Mouse (Mus musculus) testis, adult 2 months (tissue): ENCODE results near the gene Limd1. TPM values are rescaled to one million over a fixed set of nuclear protein-coding genes. Genes with fewer than 3 reads are reported as not detected.

Experiments
- H3K27ac ChIP-seq: fragments of 200-500 bp; 2 replicates; pipeline ENCODE4 v1.5.1; 2012; ENCODE audit warnings: low read depth, low read length; ENCODE audit not compliant: control insufficient read depth, insufficient read depth
- H3K27me3 ChIP-seq: fragments of 200-500 bp; 2 replicates; pipeline ENCODE4 v1.6.1; 2012; ENCODE audit warnings: mild to moderate bottlenecking, low read length, moderate library complexity; ENCODE audit not compliant: control insufficient read depth, insufficient read depth
- H3K36me3 ChIP-seq: fragments of 200-500 bp; 2 replicates; pipeline ENCODE4 v1.6.1; 2012; ENCODE audit warnings: mild to moderate bottlenecking, low read length; ENCODE audit not compliant: control insufficient read depth, insufficient read depth
- H3K4me1 ChIP-seq: fragments of 200-500 bp; 2 replicates; pipeline ENCODE4 v1.6.1; 2012; ENCODE audit warnings: low read length; ENCODE audit not compliant: control insufficient read depth, insufficient read depth
- H3K4me3 ChIP-seq: fragments of 200-500 bp; 2 replicates; pipeline ENCODE4 v1.5.1; 2012; ENCODE audit warnings: low read depth, mild to moderate bottlenecking, low read length, moderate library complexity, mixed read lengths; ENCODE audit not compliant: control insufficient read depth
- CTCF ChIP-seq: fragments of 200-500 bp; IDR thresholded peaks from 2 replicates; pipeline ENCODE4 v1.5.1; 2012; ENCODE audit warnings: low read depth, mild to moderate bottlenecking, inconsistent platforms, low read length, moderate library complexity; ENCODE audit not compliant: control insufficient read depth, insufficient read depth, insufficient replicate concordance
- POLR2A ChIP-seq: fragments of 200-500 bp; IDR thresholded peaks from 2 replicates; pipeline ENCODE4 v1.6.1; 2012; ENCODE audit warnings: low read depth, mild to moderate bottlenecking, inconsistent platforms, low read length, moderate library complexity; ENCODE audit not compliant: control insufficient read depth
- polyA plus RNA-seq: library from polyadenylated mRNA; depleted of rRNA; stranded (reverse); fragments of >200 nt; gene quantifications from 2 replicates; pipeline ENCODE4 v1.2.3, GENCODE M21; 2012

Gene Limd1
- polyA plus RNA-seq, 1 experiment, result 34.7 TPM

DNA sequence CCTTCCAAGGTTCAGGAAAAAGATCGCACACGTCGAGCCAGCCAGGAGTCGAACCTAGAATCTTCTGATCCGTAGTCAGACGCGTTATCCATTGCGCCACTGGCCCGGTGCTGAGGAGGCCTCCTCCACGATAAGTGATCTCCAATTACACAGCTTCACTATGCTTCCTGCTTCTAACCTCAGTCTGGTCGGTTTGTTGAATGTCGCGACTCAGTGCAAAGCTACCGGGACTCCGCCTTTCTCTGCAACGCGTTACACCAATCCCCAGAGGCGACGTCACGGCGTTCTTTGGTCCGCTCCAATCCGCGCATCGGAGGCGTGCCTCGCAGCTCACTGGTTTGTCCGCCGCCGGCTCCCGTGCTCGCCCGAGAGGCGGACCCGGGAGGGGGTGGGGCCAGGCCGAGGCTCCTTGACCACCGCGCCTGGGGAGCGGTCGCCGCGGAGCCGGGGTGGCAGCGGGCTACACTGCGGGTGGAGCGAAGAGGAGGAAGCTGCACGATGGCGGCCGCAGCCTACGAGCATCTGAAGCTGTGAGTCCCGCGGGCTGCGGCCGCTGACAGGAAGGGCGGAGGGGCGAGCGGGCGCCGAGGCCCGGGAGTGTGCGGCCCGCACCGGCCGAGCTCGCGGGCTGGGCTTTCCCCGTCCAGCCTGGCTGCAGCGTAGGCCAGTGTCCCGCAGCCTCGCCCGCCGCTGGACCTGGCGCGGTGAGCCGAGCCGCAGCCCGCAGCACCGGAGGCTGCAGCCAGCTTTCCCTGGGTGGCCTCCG is 51.1 kb downstream of the Limd1 start, which contains the start of gene Sacm1l:
Sacm1l (plus strand) TSS at position 368 of the 766 bp plus-strand sequence.
- Histone ChIP-seq H3K4me1 (peaks cover 3% of the 10 kb centered on the region), H3K4me3 (peak within 1 kb of the TSS; percentile 90), H3K27ac (peak within 1 kb of the TSS; percentile 89), H3K36me3 (no peaks in the 10 kb centered on the region), H3K27me3 (no peaks in the 10 kb centered on the region)
- TF ChIP-seq POLR2A (peak; percentile 53; the same call in 1 of the 2 replicates), CTCF (no peak)

DNA sequence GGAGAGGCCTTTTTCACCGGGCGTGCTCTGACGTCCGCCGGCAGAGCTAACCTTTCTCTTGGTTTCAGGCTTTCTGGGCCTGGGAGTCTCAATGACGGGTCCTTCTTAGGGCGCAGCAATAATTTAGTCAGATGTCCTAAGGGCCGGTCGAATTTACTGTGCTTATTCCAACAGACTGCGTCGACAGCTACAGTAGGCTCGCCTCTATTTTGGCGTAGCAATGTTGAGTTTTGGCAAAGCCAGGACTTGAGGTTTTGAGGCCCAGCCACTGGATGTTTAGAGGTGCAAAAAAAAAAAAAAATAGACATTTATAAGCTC is 51.6 kb downstream of the Limd1 start:
- no peaks in the 10 kb centered on the region for H3K36me3 ChIP-seq
- peaks cover 3% of the 10 kb centered on the region for H3K4me1 ChIP-seq
- H3K27ac ChIP-seq, result peak overlapping the region; percentile 89
- peak overlapping the region; percentile 90 for H3K4me3 ChIP-seq
- TF ChIP-seq POLR2A, result no peak
- TF ChIP-seq CTCF, result no peak
- no peaks in the 10 kb centered on the region for H3K27me3 ChIP-seq

GRCm38 (mm10) chr9:123530566-123531130 is 52.1 kb downstream of the Limd1 start:
- Histone ChIP-seq H3K27ac (no peak overlapping the region), H3K36me3 (no peaks in the 10 kb centered on the region), H3K4me1 (peaks cover 3% of the 10 kb centered on the region), H3K4me3 (no peak overlapping the region), H3K27me3 (no peaks in the 10 kb centered on the region)
- TF ChIP-seq POLR2A (no peak), CTCF (no peak)

- H3K4me3 ChIP-seq, result no peak overlapping the region
- H3K27me3 ChIP-seq, result no peaks in the 10 kb centered on the region
- TF ChIP-seq POLR2A (no peak), CTCF (no peak)
- H3K36me3 ChIP-seq, result no peaks in the 10 kb centered on the region
- H3K27ac ChIP-seq, result no peak overlapping the region
- H3K4me1 ChIP-seq, result peaks cover 3% of the 10 kb centered on the region
Observed at GRCm38 (mm10) chr9:123531234-123531633, 52.7 kb downstream of the Limd1 start.

DNA sequence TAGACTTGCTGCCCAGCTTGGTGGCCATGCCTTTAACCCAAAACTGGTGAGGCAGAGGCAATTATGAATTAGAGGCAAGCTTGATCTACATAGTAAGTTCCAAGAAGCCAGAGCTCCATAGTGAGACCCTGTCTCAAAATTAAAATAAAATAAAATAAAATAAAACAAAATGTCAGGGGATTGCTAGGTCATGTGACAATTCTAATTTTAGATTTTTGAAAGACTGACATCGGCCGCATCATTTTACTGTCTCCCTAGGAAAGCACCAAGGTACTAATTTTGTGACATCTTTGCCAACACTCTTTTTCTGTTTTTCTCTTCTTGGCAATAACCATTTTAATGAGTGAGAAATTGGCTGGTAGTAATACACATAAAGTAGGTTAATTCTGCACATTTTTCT is 58.1 kb downstream of the Limd1 start:
- H3K4me3 ChIP-seq, result no peak overlapping the region
- H3K27ac ChIP-seq, result no peak overlapping the region
- H3K36me3 ChIP-seq, result no peaks in the 10 kb centered on the region
- TF ChIP-seq POLR2A, result no peak
- no peak for TF ChIP-seq CTCF
- no peaks in the 10 kb centered on the region for H3K27me3 ChIP-seq
- H3K4me1 ChIP-seq, result no peaks in the 10 kb centered on the region

DNA sequence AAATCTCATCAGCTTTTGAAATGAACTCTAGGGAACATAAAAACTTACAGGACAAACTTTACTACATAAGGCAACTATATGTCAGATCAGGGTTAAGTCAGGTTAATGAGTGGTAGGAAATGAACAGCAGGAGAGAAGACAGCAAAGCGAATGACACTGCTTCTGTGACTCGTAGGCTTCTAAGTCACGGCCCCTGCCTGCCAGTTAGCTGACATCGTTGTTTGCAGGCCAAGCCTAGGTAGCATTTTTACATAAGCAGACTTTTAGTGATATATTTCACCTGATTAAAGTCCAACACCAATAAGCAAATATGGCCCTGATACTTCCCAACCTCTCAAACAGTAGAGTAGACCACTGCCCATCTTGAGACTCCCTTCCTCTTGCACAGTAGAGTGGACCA is 59.7 kb downstream of the Limd1 start:
- no peaks in the 10 kb centered on the region; the same call in 1 of the 2 replicates for H3K36me3 ChIP-seq
- H3K4me3 ChIP-seq, result no peak overlapping the region
- no peaks in the 10 kb centered on the region for H3K27me3 ChIP-seq
- H3K4me1 ChIP-seq, result no peaks in the 10 kb centered on the region
- TF ChIP-seq CTCF (no peak), POLR2A (no peak)
- no peak overlapping the region for H3K27ac ChIP-seq

GRCm38 (mm10) chr9:123539093-123539492 is 60.6 kb downstream of the Limd1 start:
- TF ChIP-seq POLR2A, result no peak
- TF ChIP-seq CTCF, result no peak
- H3K4me3 ChIP-seq, result no peak overlapping the region
- no peaks in the 10 kb centered on the region; the same call in 1 of the 2 replicates for H3K36me3 ChIP-seq
- no peaks in the 10 kb centered on the region for H3K27me3 ChIP-seq
- H3K4me1 ChIP-seq, result no peaks in the 10 kb centered on the region
- H3K27ac ChIP-seq, result no peak overlapping the region

GRCm38 (mm10) chr9:123539823-123540222 is 61.3 kb downstream of the Limd1 start:
- Histone ChIP-seq H3K4me3 (no peak overlapping the region), H3K27me3 (no peaks in the 10 kb centered on the region), H3K4me1 (no peaks in the 10 kb centered on the region), H3K27ac (no peak overlapping the region), H3K36me3 (no peaks in the 10 kb centered on the region; the same call in 1 of the 2 replicates)
- TF ChIP-seq POLR2A, result no peak
- TF ChIP-seq CTCF, result no peak
